Mouse (Mus musculus): ENCODE measurements around the gene Pkp3.

GRCm38 (mm10) chr7:141058601-141059341, 19.2 kb upstream of the Pkp3 start:
- TF ChIP-seq GATA1 (IDR thresholded peaks at IDR 0.05; ENCODE audit: low read length): no peak
- TF ChIP-seq TAL1 (IDR thresholded peaks at IDR 0.05; ENCODE audit: low read length): no peak

All from erythroblast, embryonic 14.5 days (primary cell).